Mouse (Mus musculus) limb, embryonic 15.5 days (tissue): ENCODE measurements at regions not wholly inside any gene's neighbourhood (a gene's known extent, or its start where the extent isn't known, plus 50 kb on each side); places are given as distances from the start of the nearest gene placed in this dataset.
A peak's percentile ranks its signal among the peaks of the same experiment; 100 is the strongest.

Experiments
- ATAC-seq: fragments of 200-750 bp; cut with Nextera tagmentation; 2 replicates; pipeline ENCODE4 v1.8.0; 2017; ENCODE audit warnings: low read depth, moderate TSS enrichment; ENCODE audit not compliant: insufficient number of reproducible peaks, low FRiP score, low TSS enrichment
- H3K27ac ChIP-seq: fragments of 300-500 bp; sonication (generic); 2 replicates; pipeline ENCODE4 v1.5.1; 2015; ENCODE audit warnings: moderate library complexity, mild to moderate bottlenecking, inconsistent platforms
- H3K27me3 ChIP-seq: fragments of 300-500 bp; sonication (generic); 2 replicates; pipeline ENCODE4 v1.6.1; 2015; ENCODE audit warnings: inconsistent platforms
- H3K36me3 ChIP-seq: fragments of 300-500 bp; sonication (generic); 2 replicates; pipeline ENCODE4 v1.6.1; 2015; ENCODE audit warnings: inconsistent platforms
- H3K4me1 ChIP-seq: fragments of 300-500 bp; sonication (generic); 2 replicates; pipeline ENCODE4 v1.6.1; 2015; ENCODE audit warnings: inconsistent platforms
- H3K4me2 ChIP-seq: fragments of 300-500 bp; sonication (generic); 2 replicates; pipeline ENCODE4 v1.6.1; 2015; ENCODE audit warnings: mild to moderate bottlenecking, inconsistent platforms
- H3K4me3 ChIP-seq: fragments of 300-500 bp; sonication (generic); 2 replicates; pipeline ENCODE4 v1.5.1; 2015; ENCODE audit warnings: mild to moderate bottlenecking, inconsistent platforms
- H3K9ac ChIP-seq: fragments of 300-500 bp; sonication (generic); 2 replicates; pipeline ENCODE4 v1.6.1; 2015; ENCODE audit warnings: inconsistent platforms
- H3K9me3 ChIP-seq: fragments of 300-500 bp; sonication (generic); 2 replicates; pipeline ENCODE4 v1.6.1; 2016; ENCODE audit warnings: inconsistent platforms
- WGBS: fragments of 180-500 bp; shearing (Covaris S2); methylation state at CpG from one replicate; pipeline ENCODE4 v1.1.7; 2015; 5-methylcytosine and 5-hydroxymethylcytosine counted together

DNA sequence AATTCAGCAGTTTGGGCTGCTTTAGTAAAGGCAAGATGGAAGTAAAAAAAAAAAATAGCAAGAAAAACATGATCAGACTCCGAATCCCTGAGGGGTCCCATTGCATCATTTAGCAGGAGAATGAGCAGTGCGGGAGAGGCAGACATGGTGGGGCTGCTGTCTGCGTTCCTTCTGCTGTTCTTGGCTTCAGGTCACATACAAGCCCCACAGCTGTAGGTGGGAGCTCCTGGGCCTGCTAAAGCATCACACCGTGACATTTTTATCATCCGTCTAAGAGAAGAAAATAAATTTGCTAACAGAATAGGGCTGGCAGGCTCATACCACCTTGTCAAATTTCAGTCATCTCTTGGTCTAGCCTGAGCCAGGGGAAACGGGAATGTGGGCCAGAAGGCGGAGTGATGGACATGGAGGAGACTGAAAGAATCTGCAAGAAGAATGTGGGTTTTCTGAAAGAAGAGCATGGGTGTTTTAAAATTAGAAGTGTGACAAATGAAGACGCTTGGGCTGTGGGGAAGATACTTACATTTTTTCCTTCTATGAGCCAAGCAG lies 378.8 kb upstream of the Vrk2 start:
- no peaks in the 10 kb centered on the region for H3K4me1 ChIP-seq
- no peak overlapping the region for H3K4me3 ChIP-seq
- no peak overlapping the region for H3K9ac ChIP-seq
- no peaks in the 10 kb centered on the region for H3K9me3 ChIP-seq
- H3K36me3 ChIP-seq = no peaks in the 10 kb centered on the region
- no peak overlapping the region for H3K27ac ChIP-seq
- ATAC-seq = no peak
- no peak overlapping the region for H3K4me2 ChIP-seq
- WGBS = 68% methylated on average over 8 of the region's 8 CpGs
- H3K27me3 ChIP-seq = no peaks in the 10 kb centered on the region

DNA sequence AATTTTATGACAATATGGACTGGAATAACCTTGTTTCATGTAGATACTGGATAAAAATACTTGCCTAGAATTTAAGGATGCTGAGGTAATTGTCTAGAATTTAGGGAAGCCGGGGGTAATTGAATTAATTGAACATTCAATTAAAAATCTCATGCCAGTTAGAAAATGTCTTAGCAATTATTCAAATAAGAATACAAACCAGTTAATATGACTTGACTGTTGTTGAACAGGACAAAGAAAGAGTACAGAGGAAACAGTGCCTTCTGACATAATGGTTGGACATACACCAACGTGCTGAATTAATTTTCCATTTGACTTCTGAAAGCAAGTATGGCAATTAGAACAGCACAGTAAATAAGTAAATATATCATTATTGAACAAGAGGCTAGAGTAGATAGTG lies 377.4 kb upstream of the Vrk2 start:
- Histone ChIP-seq H3K4me2 (no peak overlapping the region), H3K27ac (no peak overlapping the region), H3K9ac (no peak overlapping the region), H3K4me1 (no peaks in the 10 kb centered on the region), H3K36me3 (no peaks in the 10 kb centered on the region), H3K4me3 (no peak overlapping the region), H3K9me3 (no peaks in the 10 kb centered on the region), H3K27me3 (no peaks in the 10 kb centered on the region)
- no peak for ATAC-seq
- 87% methylated on average over 2 of the region's 2 CpGs for WGBS

DNA sequence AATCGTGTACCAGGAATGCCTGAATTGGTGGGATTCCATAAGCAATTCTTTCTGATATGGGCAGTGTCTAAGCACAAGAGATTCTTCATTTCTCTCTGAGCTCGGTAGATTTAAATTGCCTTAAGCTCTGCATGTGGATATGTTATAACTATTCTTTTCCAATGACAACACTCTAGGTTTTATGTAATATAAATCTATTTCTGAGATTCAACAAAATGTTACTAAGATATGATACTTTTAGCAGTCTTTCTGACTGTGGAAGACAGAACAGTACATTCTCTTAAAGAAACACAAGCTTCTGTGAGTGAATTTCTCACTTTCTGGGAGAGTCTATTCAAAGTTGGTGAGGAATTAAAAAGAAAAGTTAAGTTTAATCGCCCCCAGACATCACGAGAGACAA lies 373.6 kb upstream of the Vrk2 start:
- no peak overlapping the region for H3K9ac ChIP-seq
- H3K4me1 ChIP-seq = peaks cover 2% of the 10 kb centered on the region; the same call in 1 of the 2 replicates
- ATAC-seq = no peak
- no peaks in the 10 kb centered on the region for H3K9me3 ChIP-seq
- H3K27me3 ChIP-seq = no peaks in the 10 kb centered on the region
- H3K4me2 ChIP-seq = no peak overlapping the region
- WGBS = 83% methylated on average over 4 of the region's 4 CpGs
- no peaks in the 10 kb centered on the region for H3K36me3 ChIP-seq
- no peak overlapping the region for H3K27ac ChIP-seq
- H3K4me3 ChIP-seq = no peak overlapping the region

DNA sequence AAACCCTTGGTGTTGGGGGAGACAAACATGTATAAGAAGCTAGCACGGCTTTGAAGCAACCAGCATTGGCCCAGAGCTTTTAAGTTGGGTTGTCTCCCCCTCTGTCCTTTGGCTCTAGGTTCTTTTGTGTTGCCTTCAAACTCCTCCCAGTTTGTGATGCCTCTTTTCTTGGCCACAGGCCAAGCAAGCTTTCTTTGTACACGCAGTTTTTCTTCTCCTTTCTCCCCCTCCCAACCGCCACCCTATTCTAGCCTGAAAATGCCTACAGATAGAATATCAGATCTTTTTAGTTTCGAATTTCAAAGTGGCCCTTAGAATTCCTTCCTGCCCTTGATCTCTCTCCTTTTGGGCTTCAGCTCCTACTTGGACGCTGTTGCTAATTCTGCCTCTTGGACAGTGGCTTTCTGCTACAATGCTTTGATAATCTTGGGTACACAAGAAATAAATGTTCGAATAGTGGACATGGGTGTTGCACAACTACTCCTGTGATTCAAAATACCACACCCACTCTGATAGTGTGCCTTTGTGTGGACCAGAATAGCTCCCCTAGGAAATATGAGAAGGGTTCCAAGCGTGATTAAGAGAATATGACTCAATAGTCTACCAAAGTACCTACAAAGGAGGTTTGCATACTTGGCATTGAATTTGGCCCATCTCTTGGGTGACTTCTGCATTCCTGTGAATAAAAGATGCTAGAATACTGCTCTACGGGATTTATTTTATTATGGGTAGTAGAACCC lies 369.3 kb upstream of the Vrk2 start:
- ATAC-seq = no peak

DNA sequence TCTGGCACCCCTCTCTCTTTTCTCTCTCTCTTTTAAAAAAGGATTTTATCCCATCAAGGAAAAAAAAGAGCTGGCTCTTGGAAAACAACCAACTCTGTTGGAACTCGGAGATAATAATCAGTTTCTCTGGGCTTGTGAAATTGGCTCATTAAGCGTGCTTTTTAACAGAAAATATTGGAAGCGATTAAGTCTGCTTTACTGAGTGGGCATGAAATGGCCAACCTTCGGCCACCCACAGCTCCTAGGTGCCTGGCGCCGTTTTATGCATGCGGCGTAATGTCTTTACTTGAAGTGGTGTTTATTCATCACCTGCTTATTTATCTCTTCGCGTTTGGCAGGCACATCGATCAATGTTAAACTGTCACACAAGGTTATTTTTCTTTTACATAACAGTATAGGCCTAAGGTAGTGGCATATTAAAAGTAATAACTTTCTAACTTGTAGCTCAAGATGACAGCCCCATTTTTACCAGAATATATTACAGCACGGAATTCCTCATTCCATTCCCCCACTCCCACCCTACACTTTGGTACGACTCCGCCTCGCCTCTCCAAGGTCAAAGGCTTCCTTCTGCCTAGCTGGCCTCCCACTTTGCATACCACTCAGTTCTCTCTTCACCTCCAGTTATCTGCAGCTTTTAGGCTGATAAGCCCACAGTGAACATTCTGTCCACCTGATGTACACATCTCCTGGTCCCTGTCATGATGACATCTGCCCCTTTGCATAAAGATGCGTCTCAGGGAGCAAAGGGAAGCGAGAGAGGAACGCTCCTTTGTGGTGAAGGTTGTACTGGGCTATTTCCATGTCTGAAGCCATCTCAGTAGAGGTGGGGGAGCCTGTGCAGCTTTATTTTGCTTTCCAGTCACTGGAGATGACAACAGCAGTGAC lies 368.5 kb upstream of the Vrk2 start:
- no peak overlapping the region for H3K27ac ChIP-seq
- 42% methylated on average over 18 of the region's 18 CpGs for WGBS
- ATAC-seq = no peak

More for the DNA sequence above, 369.3 kb upstream of the Vrk2 start:
- no peak overlapping the region for H3K4me2 ChIP-seq
- H3K9me3 ChIP-seq = no peaks in the 10 kb centered on the region
- H3K36me3 ChIP-seq = no peaks in the 10 kb centered on the region
- H3K27me3 ChIP-seq = no peaks in the 10 kb centered on the region
- no peak overlapping the region for H3K27ac ChIP-seq
- peaks cover 5% of the 10 kb centered on the region for H3K4me1 ChIP-seq
- H3K9ac ChIP-seq = no peak overlapping the region
- 48% methylated on average over 8 of the region's 8 CpGs for WGBS
- no peak overlapping the region for H3K4me3 ChIP-seq

DNA sequence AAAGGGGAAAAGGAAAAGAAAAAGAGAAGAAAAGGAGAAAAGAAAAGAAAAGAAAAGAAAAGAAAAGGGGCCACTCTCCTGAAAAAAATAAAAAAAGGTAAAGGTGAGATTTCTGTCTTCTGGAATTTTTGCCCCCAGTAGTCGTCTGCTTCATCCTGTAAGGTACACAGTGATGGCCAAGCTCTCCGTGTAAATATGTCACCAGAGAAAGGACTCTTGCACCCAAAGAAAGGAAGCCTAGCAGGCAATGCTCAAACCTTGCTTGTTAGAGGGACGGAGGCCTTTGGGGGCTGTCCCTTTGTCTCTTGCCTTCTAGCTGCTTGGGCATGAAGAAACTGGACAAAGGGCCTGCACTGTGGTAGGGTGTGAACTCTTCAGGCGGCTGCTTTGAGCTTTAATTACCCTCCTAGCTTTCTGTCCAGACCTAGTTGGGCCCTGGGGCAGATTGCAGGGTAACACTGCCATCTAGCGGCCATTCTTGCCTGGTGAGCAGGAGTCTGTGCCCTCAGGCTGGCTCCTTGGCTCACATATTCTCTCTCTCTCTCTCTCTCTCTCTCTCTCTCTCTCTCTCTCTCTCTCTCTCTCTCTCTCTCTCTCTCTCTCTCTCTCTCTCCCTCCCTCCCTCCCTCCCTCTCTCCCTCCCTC lies 367.7 kb upstream of the Vrk2 start:
- Histone ChIP-seq H3K4me3 (no peak overlapping the region), H3K4me1 (peaks cover 5% of the 10 kb centered on the region), H3K27me3 (no peaks in the 10 kb centered on the region), H3K27ac (no peak overlapping the region), H3K36me3 (no peaks in the 10 kb centered on the region), H3K9ac (no peak overlapping the region), H3K4me2 (0 out of 2 replicates have a peak overlapping the region, but pooled peaks have one; percentile 19), H3K9me3 (no peaks in the 10 kb centered on the region)
- ATAC-seq = peak; percentile 72; the same call in 1 of the 2 replicates
- WGBS = 13% methylated on average over 5 of the region's 5 CpGs

More for the DNA sequence above, 368.5 kb upstream of the Vrk2 start:
- H3K4me3 ChIP-seq = no peak overlapping the region
- no peaks in the 10 kb centered on the region for H3K27me3 ChIP-seq
- no peaks in the 10 kb centered on the region for H3K36me3 ChIP-seq
- peaks cover 5% of the 10 kb centered on the region for H3K4me1 ChIP-seq
- H3K4me2 ChIP-seq = no peak overlapping the region
- no peaks in the 10 kb centered on the region for H3K9me3 ChIP-seq
- no peak overlapping the region for H3K9ac ChIP-seq

- Histone ChIP-seq H3K27me3 (no peaks in the 10 kb centered on the region), H3K4me2 (no peak overlapping the region), H3K9ac (no peak overlapping the region), H3K36me3 (no peaks in the 10 kb centered on the region), H3K9me3 (no peaks in the 10 kb centered on the region), H3K4me3 (no peak overlapping the region), H3K27ac (no peak overlapping the region), H3K4me1 (no peaks in the 10 kb centered on the region)
- 56% methylated on average over 3 of the region's 3 CpGs for WGBS
- no peak for ATAC-seq
Observed at GRCm38 (mm10) chr11:26956153-26956552, 362.4 kb upstream of the Vrk2 start.

GRCm38 (mm10) chr11:26931766-26932165 lies 338.0 kb upstream of the Vrk2 start:
- no peaks in the 10 kb centered on the region for H3K27me3 ChIP-seq
- no peaks in the 10 kb centered on the region for H3K9me3 ChIP-seq
- no peak for ATAC-seq
- no peak overlapping the region for H3K4me3 ChIP-seq
- no peak overlapping the region for H3K9ac ChIP-seq
- H3K27ac ChIP-seq = no peak overlapping the region
- H3K4me2 ChIP-seq = no peak overlapping the region
- whole genome bisulfite sequencing = 12% methylated on average over 3 of the region's 3 CpGs
- H3K36me3 ChIP-seq = no peaks in the 10 kb centered on the region
- H3K4me1 ChIP-seq = no peaks in the 10 kb centered on the region

- 70% methylated on average over 3 of the region's 3 CpGs for WGBS
- Histone ChIP-seq H3K4me2 (no peak overlapping the region), H3K36me3 (no peaks in the 10 kb centered on the region), H3K27ac (no peak overlapping the region), H3K4me1 (no peaks in the 10 kb centered on the region), H3K4me3 (no peak overlapping the region), H3K9me3 (no peaks in the 10 kb centered on the region), H3K27me3 (no peaks in the 10 kb centered on the region), H3K9ac (no peak overlapping the region)
- ATAC-seq = no peak
Observed at GRCm38 (mm10) chr11:26907099-26907498, 313.3 kb upstream of the Vrk2 start.

DNA sequence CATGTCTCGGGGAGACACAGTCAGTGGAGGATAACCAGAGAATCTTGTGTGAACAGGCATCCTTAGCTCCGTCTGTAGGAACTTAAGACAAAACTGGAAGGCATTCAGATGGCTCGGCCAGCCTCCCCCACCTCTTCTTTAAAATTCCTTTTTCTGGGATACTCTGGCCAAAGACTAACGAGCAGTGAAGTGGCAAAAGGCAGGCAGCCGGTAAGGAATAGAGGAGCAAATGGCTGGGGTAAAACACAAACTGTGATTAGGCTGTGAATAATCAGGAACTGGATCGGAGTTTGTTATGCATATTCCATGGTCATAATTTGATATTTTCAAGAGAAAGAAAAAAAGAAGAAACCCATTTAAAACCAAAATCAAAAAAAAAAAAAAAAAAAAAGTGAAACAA lies 287.8 kb upstream of the Vrk2 start:
- Histone ChIP-seq H3K9ac (no peak overlapping the region), H3K4me2 (no peak overlapping the region), H3K27me3 (no peaks in the 10 kb centered on the region), H3K36me3 (no peaks in the 10 kb centered on the region), H3K4me3 (no peak overlapping the region), H3K4me1 (no peaks in the 10 kb centered on the region), H3K27ac (no peak overlapping the region), H3K9me3 (no peaks in the 10 kb centered on the region)
- WGBS = 45% methylated on average over 6 of the region's 6 CpGs
- no peak for ATAC-seq
